Mouse (Mus musculus) gastrocnemius, postnatal 4 days (tissue): ENCODE measurements around the gene Nucb2. TPM values are rescaled to one million over a fixed set of nuclear protein-coding genes. Genes with fewer than 3 reads are reported as not detected.

Source experiments
- DNase-seq, 2 experiments: peaks; one replicate each; pipeline ENCODE4 v3.0.0; 2021 to 2022; ENCODE audit warnings: low spot score in 2 of 2, mixed read lengths in 2 of 2
- total RNA-seq, 2 experiments: library from RNA; stranded (reverse); gene quantifications; 2 replicates each; pipeline ENCODE4 v1.2.3; 2021

The Nucb2 gene
- total RNA-seq, 2 experiments from 2014 or later = 24.3 to 27.8 TPM

GRCm38 (mm10) chr7:116518155-116518554 is 14.0 kb downstream of the Nucb2 start:
- no peak for DNase-seq

- DNase-seq = no peak
Observed at GRCm38 (mm10) chr7:116519805-116520204, 15.6 kb downstream of the Nucb2 start.

- no peak for DNase-seq
Observed at GRCm38 (mm10) chr7:116524577-116524976, 20.4 kb downstream of the Nucb2 start.

- DNase-seq = no peak
Observed at GRCm38 (mm10) chr7:116529793-116530192, 25.6 kb downstream of the Nucb2 start.

GRCm38 (mm10) chr7:116530470-116530869 is 26.3 kb downstream of the Nucb2 start:
- no peak for DNase-seq

GRCm38 (mm10) chr7:116531311-116531710 is 27.1 kb downstream of the Nucb2 start:
- DNase-seq = no peak

- no peak for DNase-seq
Observed at GRCm38 (mm10) chr7:116556834-116557233, 52.7 kb downstream of the Nucb2 start.

GRCm38 (mm10) chr7:116574551-116574950 is 70.4 kb downstream of the Nucb2 start:
- DNase-seq = no peak

Other genes starting within 250 kb of the Nucb2 start
- 1 to 10 TPM; 4.0 TPM for gene Plekha7, start 196.0 kb upstream of the Nucb2 start, total RNA-seq
- gene Rps13, start 170.2 kb upstream of the Nucb2 start, total RNA-seq = 100 to 1,000 TPM; 486 to 492 TPM
- 10 to 100 TPM; 18.3 to 20.3 TPM for gene Pik3c2a, start 60.9 kb upstream of the Nucb2 start, total RNA-seq